Mouse (Mus musculus) kidney, adult 2 months (tissue): ENCODE measurements at regions not wholly inside any gene's neighbourhood (a gene's known extent, or its start where the extent isn't known, plus 50 kb on each side); places are given as distances from the start of the nearest gene placed in this dataset.

ENCODE experiments used
- DNase-seq: peaks from one replicate; pipeline ENCODE4 v3.0.0; 2021
- H3K27ac ChIP-seq: fragments of 200-500 bp; 2 replicates; pipeline ENCODE4 v1.5.1; 2012; ENCODE audit warnings: low read depth, low read length, control low read depth, inconsistent platforms; ENCODE audit not compliant: insufficient read depth
- H3K27me3 ChIP-seq: fragments of 200-500 bp; replicated peaks from 2 replicates; pipeline ENCODE4 v1.6.1; 2012; ENCODE audit warnings: mild to moderate bottlenecking, moderate library complexity, low read length, inconsistent platforms; ENCODE audit not compliant: control insufficient read depth, insufficient read depth
- H3K36me3 ChIP-seq: fragments of 200-500 bp; 2 replicates; pipeline ENCODE4 v1.6.1; 2012; ENCODE audit warnings: mild to moderate bottlenecking, moderate library complexity, low read length, inconsistent platforms; ENCODE audit not compliant: control insufficient read depth, insufficient read depth
- H3K4me1 ChIP-seq: fragments of 200-500 bp; 2 replicates; pipeline ENCODE4 v1.6.1; 2011; ENCODE audit warnings: low read length; ENCODE audit not compliant: control insufficient read depth, insufficient read depth
- H3K4me3 ChIP-seq: fragments of 200-500 bp; 2 replicates; pipeline ENCODE4 v1.5.1; 2011; ENCODE audit warnings: mild to moderate bottlenecking, low read depth, low read length, control low read depth; ENCODE audit not compliant: insufficient read depth
- CTCF ChIP-seq: fragments of 200-500 bp; conservative IDR thresholded peaks from 2 replicates; pipeline ENCODE4 v1.5.1; 2011; ENCODE audit warnings: low read depth, mild to moderate bottlenecking, control low read depth, low read length, moderate library complexity, mixed read lengths; ENCODE audit not compliant: insufficient read depth, insufficient read length
- POLR2A ChIP-seq: fragments of 200-500 bp; IDR thresholded peaks from one replicate; pipeline ENCODE4 v1.6.1; 2011; ENCODE audit warnings: low read depth, low read length, control low read depth
- WGBS: fragments of 180-500 bp; shearing (Covaris S2); methylation state at CpG from one replicate; pipeline ENCODE4 v1.1.7; 2018; 5-methylcytosine and 5-hydroxymethylcytosine counted together

GRCm38 (mm10) chr5:28010529-28010928, 60.6 kb upstream of the Insig1 start:
- DNase-seq: no peak
- WGBS: 86% methylated on average over 3 of the region's 3 CpGs
- no peak overlapping the region for H3K27ac ChIP-seq
- TF ChIP-seq POLR2A (no peak), CTCF (no peak)
- H3K27me3 ChIP-seq: no peaks in the 10 kb centered on the region
- no peaks in the 10 kb centered on the region for H3K36me3 ChIP-seq
- H3K4me1 ChIP-seq: no peaks in the 10 kb centered on the region
- no peak overlapping the region for H3K4me3 ChIP-seq

GRCm38 (mm10) chr5:28012496-28012895, 58.7 kb upstream of the Insig1 start:
- Histone ChIP-seq H3K36me3 (no peaks in the 10 kb centered on the region), H3K4me1 (no peaks in the 10 kb centered on the region), H3K27ac (no peak overlapping the region), H3K4me3 (no peak overlapping the region), H3K27me3 (no peaks in the 10 kb centered on the region)
- 93% methylated on average over 2 of the region's 2 CpGs for WGBS
- DNase-seq: no peak
- TF ChIP-seq POLR2A: no peak
- no peak for TF ChIP-seq CTCF

- Histone ChIP-seq H3K4me3 (no peak overlapping the region), H3K4me1 (no peaks in the 10 kb centered on the region), H3K36me3 (no peaks in the 10 kb centered on the region), H3K27ac (no peak overlapping the region), H3K27me3 (no peaks in the 10 kb centered on the region)
- DNase-seq: no peak
- TF ChIP-seq POLR2A (no peak), CTCF (no peak)
- 51% methylated on average over 6 of the region's 6 CpGs for WGBS
Measured at GRCm38 (mm10) chr5:28013619-28014273, 57.4 kb upstream of the Insig1 start.

GRCm38 (mm10) chr5:28019864-28020263, 51.3 kb upstream of the Insig1 start:
- H3K4me1 ChIP-seq: no peaks in the 10 kb centered on the region
- WGBS: 43% methylated on average over 3 of the region's 3 CpGs
- H3K36me3 ChIP-seq: no peaks in the 10 kb centered on the region
- TF ChIP-seq POLR2A: no peak
- TF ChIP-seq CTCF: no peak
- H3K4me3 ChIP-seq: no peak overlapping the region
- no peak for DNase-seq
- H3K27me3 ChIP-seq: no peaks in the 10 kb centered on the region
- no peak overlapping the region for H3K27ac ChIP-seq
